Mouse (Mus musculus): Measurements from ENCODE around the gene Spi1.

The Spi1 gene

GRCm38 (mm10) chr2:91068162-91068871 is 13.9 kb upstream of the Spi1 start:
- no peak for DNase-seq (ENCODE audit: low spot score)

DNA sequence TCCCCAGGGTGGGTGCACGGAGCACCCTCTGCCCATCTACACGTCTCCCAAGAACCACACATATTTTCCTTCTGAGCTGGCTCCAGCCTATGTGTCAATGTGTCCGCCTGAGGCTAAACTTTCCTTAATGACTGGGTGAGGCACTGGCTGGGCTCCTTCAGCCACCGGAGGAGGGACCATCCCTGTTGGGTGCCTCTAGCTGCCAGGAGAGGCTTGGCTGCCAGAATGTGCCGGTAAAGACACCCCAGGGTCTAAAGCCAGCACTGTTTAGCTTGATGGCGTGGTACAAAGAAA is 13.4 kb upstream of the Spi1 start:
- DNase-seq (ENCODE audit: low spot score): no peak

GRCm38 (mm10) chr2:91069306-91070000 is 12.7 kb upstream of the Spi1 start:
- DNase-seq (ENCODE audit: low spot score): no peak

GRCm38 (mm10) chr2:91070076-91070800 is 12.0 kb upstream of the Spi1 start, which contains the start of gene Slc39a13:
Slc39a13 (minus strand) TSS chr2:91070417.
- DNase-seq (ENCODE audit: low spot score): peak; percentile 95

GRCm38 (mm10) chr2:91071059-91071458 is 11.1 kb upstream of the Spi1 start:
- no peak for DNase-seq (ENCODE audit: low spot score)

DNA sequence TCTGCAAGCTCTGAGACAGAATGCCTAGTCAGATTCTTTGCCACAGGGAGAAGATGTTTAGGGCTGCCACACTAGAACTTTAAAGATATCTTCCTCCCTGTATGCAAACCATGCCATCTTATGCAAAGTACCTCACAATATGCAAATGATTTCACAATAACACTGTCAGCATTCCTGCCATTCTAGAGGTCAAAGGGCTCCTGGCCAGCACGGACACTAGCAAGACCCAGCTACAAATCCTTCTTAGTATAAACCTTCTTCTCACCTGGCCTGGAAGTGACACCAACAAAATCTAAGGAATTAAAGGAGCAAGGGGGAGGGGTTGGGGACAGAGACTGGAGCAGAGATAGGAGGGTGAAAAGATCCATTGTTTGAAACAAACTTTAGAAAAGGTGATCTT is 10.1 kb upstream of the Spi1 start:
- no peak for DNase-seq (ENCODE audit: low spot score)

DNA sequence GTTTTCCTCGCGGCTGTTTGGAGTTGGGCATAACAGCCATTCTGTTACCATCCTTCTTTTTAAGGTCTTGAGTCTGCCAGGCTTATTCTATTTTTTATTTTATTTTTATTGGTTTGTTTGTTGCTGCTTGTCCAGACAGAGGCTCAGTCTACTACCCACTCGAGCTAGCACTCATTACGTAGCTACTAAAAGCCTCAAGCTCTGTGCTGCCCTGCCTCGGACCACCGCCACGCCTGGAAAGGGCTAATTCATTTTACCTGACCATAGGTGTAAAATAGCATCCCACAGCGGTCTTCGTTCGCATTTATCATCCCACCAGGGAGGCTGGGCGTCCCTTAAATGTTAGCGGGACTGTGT is 4.3 kb upstream of the Spi1 start:
- DNase-seq (ENCODE audit: low spot score): no peak

- no peak for DNase-seq (ENCODE audit: low spot score)
Measured at GRCm38 (mm10) chr2:91078314-91079025, 3.7 kb upstream of the Spi1 start.

DNA sequence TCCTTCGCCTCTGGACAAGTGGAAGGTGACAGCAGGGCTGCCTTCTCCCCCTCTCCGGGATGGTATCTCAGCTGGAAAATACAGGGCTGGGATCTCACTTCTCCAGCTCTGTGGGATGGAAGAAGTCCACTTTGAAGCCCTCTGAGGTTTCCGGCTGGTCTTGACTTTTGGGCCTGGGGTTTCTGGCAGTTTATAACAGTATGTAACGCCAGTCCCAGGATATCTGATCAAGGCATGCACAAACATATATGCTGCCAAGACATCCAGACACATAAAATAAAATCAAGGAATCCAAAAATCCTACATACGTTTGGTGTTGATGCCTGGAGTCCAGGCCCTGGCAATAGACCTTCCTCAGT is 3.2 kb upstream of the Spi1 start:
- DNase-seq (ENCODE audit: low spot score): no peak

GRCm38 (mm10) chr2:91080784-91081513 is 1.2 kb upstream of the Spi1 start:
- no peak for DNase-seq (ENCODE audit: low spot score)

GRCm38 (mm10) chr2:91082844-91083243 is 654 bp downstream of the Spi1 start:
- DNase-seq (ENCODE audit: low spot score): no peak

- no peak for DNase-seq (ENCODE audit: low spot score)
Measured at GRCm38 (mm10) chr2:91083366-91083940, 1.3 kb downstream of the Spi1 start.

- no peak for DNase-seq (ENCODE audit: low spot score)
Measured at GRCm38 (mm10) chr2:91084179-91084820, 2.1 kb downstream of the Spi1 start.

DNA sequence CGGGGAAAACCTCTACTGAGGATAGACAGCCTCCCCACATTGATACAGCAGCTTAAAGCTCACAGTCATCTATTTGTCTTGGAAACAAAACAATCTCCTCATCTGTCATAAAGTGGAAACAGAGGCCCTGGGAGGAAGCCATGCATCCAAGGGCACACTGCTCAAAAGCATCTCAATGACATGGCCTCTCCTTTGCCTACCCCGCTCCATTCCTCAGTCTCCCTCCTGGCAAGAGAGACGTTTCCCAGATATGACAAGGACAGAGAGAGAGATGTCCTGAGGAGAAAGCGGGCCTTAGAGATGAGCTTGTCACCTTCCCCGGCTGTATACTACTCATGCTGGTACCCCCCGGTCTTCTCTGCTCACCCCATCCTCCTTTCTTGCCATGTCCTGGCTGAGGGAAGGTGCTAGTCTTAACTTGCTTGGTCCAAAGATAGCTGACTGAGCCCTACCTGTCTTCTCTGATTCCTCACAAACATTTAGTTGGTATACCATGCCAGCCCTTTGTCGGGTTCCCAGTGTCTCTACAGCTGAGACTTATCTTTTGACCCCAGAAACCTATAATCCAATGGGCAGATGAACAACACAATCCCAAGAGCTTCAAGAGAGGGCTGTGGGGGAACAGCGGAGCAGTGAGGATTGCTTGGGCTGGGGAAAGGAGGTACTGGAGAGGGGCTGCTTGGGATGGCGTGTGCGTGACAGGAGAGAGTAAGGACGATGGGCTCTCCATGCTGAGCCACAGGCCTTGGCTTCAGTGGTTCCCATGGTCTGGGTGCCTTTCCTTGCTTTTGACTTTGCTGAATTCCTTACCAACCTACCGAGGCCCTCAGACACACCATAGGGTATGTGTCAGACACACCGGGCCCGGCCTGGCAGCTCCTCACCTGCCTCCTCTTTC is 3.6 kb downstream of the Spi1 start:
- DNase-seq (ENCODE audit: low spot score): no peak

- no peak for DNase-seq (ENCODE audit: low spot score)
Measured at GRCm38 (mm10) chr2:91086392-91087237, 4.4 kb downstream of the Spi1 start.

DNA sequence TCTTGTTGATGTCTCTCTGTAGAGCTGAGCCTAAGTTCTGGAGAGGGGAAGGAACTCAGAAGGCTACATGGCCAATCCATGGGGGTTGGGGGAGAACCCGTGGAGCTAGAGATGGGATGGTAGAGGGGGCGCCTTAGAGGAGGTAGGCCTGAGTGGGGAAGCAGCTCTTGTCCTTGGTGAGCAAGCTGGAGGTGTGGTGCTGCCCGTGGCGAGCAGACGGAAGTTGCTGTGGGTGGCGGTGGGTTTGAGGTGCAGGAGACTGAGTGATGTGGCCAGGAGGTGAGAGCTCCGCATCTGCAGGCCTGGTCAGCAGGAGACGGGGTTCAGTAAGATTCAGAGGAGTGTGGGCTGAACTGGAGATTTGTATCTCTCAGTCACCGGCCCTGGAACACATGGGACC is 5.3 kb downstream of the Spi1 start:
- DNase-seq (ENCODE audit: low spot score): no peak

DNA sequence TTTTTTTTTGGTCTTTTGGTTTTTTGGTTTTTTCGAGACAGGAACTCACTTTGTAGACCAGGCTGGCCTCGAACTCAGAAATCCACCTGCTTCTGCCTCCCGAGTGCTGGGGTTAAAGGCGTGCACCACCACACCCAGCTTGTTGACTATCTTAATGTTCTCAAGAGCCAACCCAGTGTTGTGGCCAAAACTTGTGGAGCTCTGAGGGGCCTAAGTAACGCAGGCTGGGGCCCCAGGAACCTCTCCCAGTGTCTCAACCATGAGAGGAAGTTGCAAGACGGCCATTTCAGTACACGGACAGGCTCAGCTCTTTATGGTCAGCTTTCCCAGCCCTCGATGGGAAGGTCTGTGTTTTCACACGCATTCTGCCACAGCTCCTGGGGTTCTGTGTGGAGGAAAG is 6.8 kb downstream of the Spi1 start:
- no peak for DNase-seq (ENCODE audit: low spot score)

DNA sequence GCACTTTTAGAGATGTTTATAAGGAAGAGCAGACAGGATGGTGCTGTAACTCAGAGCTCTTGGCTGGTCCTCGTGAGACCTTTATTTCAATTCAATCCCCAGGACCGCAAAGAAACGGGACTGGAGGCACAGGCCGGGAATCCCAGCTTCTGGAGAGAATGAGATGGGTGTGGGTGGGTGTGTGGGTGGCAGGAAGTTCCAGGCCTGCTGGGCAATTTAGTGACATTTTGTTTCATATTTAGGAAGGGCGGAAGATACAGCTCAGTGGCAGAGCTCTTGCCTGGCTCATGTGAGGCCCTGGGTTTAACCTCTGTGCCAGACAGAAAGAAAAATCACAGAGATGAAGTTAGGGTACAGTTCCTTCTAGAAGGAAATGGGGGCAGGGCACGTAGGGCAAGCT is 8.0 kb downstream of the Spi1 start:
- DNase-seq (ENCODE audit: low spot score): no peak

DNA sequence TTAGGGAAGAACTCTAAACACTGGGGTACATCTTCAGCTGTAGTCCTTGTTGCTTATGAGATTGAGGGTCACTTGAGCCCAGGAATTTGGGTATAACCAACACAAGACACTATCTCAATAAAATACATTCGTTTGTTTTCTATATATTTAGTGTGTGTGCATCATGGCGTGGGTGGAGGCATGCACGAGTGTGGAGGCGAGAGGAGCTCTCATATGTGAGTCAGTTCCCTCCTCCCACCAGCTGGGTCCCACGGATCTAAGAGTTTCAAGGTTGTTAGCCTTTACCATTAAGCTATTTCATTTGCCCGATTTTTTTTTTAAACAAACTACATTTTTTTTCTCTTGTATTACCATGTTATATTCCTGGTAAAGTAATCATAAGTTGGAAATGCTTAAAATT is 8.6 kb downstream of the Spi1 start:
- no peak for DNase-seq (ENCODE audit: low spot score)
